Mouse (Mus musculus): ENCODE measurements around the gene Cdkn1b. TPM values are rescaled to one million over a fixed set of nuclear protein-coding genes. Genes with fewer than 3 reads are reported as not detected.

Gene Cdkn1b
- 10 to 100 TPM; 55.5 to 62.2 TPM for total RNA-seq (2021)

- intact Hi-C loops (cut with DNase I) = no loop called here
- peak; percentile 92 for DNase-seq
Measured at GRCm38 (mm10) chr6:134920190-134921013, at the start of gene Cdkn1b. Gene Cdkn1b, plus strand, starts transcription at chr6:134920401.

DNA sequence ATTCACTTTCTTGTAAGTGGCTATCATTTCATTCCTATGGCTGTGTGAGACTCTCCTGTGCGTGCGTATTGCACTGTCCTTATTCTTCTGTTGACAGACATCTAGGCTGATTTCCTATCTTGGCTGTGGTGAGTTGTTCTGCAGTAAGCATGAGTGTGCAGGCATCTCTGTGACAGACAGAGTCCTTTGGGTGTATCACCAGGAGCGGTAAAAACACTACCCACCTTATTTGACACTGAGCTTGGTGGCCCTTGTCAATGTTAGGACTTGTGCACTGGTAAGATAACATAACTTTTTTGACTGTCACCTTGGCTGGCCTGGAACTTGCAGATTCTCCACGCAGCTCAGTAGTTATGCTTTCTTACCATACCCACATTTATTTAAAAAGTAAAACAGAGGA, 49.3 kb upstream of the Cdkn1b start:
- intact Hi-C loops (cut with DNase I) = no loop called here
- no peak for DNase-seq

DNA sequence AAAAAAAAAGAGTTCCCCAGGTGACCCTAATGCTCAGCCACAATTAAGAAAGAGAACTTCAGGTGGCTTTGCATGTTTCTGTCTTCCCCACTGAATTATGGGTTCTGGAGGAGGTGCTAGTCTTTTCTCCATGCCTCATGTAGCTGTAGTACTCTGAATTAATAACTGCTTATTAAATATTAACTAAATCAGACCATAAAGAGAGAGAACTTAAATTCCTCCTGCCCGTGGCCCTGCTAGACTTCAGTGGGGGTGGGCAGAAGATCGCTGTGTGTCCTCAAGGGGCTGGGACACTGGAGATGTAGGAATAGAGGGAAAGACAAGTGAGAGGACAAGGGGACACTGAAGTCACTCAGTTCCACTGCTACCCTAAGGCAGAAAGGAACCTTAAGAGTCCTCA, 48.0 kb upstream of the Cdkn1b start:
- intact Hi-C loops (cut with DNase I) = no loop called here
- DNase-seq = no peak

DNA sequence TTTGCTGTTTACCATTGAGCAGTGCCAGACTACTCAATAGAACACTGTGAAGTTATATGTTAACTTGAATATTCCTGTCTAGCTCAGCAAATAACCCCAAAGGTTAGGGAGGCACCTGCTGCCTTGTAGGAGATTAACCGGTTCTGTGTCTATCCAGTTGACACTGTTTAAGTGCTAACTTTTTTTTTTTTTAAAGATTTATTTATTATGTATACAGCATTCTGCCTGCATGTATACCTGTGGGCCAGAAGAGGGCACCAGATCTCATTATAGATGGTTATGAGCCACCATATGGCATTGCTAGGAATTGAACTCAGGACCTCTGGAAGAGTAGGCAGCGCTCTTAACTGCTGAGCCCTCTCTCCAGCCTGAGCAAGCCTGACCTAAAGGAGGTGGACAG, 47.2 kb upstream of the Cdkn1b start:
- DNase-seq = no peak
- intact Hi-C loops (cut with DNase I) = no loop called here

DNA sequence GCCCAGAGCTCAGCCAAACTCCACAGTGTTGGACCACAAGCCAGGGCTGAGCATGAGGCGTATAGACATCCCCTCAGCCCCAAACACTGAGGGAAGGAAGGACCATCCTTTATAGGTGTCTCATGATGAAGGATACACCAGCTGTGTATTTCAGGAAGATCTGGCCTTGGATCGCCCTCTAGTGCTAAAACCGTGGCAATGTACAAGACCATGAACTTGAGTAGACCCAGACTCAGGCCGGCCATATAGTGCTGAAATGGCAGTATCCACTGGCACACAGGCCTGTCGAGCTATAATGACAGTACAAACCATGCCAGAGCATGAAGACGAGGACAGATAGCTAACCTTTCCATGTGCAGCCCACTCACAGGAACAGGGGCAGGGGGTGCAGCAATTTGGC, 43.4 kb upstream of the Cdkn1b start:
- intact Hi-C loops (cut with DNase I) = no loop called here

GRCm38 (mm10) chr6:134877276-134877675, 42.9 kb upstream of the Cdkn1b start:
- DNase-seq = no peak
- intact Hi-C loops (cut with DNase I) = no loop called here

More for the DNA sequence above, 43.4 kb upstream of the Cdkn1b start:
- DNase-seq = no peak

DNA sequence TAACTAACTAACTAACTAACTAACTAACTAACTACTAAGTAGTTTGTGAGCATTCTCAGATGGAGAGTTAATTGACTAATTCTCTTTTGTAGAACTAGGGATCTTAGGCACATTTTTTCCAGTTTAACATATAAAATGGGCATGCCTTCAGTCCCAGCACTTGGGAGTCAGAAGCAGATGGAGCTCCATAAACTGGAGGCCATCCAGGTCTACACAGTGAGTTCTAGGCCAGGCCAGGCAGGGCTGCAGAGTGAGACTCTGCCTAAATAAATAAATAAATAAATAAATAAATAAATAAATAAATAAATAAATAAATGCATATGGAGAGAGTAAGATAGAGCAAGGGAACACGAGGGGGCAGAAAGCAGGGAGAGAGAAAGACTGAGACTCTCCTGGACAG, 42.3 kb upstream of the Cdkn1b start:
- no peak for DNase-seq
- intact Hi-C loops (cut with DNase I) = no loop called here

GRCm38 (mm10) chr6:134879556-134879955, 40.6 kb upstream of the Cdkn1b start:
- DNase-seq = no peak
- intact Hi-C loops (cut with DNase I) = no loop called here

- no peak for DNase-seq
Measured at GRCm38 (mm10) chr6:134880046-134880445, 40.2 kb upstream of the Cdkn1b start.

GRCm38 (mm10) chr6:134883661-134884060, 36.5 kb upstream of the Cdkn1b start:
- no peak for DNase-seq
- intact Hi-C loops (cut with DNase I) = no loop called here

More at GRCm38 (mm10) chr6:134880046-134880445, 40.2 kb upstream of the Cdkn1b start:
- intact Hi-C loops (cut with DNase I) = no loop called here

DNA sequence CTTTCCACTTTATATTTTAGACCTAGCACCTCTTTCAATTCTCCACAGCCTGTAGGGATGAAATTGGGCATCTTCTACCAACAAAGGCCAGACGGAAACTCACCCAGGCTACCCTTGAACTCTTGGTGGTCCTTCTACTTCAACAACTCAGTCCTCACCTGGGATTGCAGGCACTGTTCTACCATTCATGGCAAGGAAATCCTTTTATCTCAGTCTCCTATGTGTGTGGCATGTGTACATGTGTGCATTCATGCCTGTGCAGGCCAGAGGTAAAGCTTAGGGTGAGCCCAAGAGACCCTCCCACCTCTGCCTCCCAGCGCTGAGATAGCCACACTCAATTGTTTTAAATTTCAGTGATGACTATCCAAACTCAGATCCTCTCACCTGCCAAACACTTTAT, 34.7 kb upstream of the Cdkn1b start:
- no peak for DNase-seq
- intact Hi-C loops (cut with DNase I) = no loop called here

GRCm38 (mm10) chr6:134886475-134886874, 33.7 kb upstream of the Cdkn1b start:
- intact Hi-C loops (cut with DNase I) = no loop called here
- DNase-seq = no peak

DNA sequence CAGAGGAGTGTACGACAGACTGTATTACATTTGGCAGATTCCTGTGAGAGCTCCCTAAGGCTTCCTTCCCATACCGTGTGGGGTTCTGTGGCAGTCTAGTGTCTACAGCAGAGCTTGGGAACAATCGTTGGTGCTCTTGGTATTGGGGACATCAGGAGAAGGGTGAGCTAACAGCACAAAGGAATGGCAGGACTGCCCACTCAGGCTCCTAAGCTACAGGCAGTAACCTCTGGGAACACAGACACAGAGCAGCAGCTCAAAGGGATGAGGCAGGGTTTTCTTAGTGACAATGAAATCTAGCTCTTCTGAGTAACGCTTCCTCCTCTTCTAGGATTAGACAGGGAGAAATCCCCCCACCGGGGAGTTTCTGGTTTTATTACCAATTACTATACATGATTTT, 33.2 kb upstream of the Cdkn1b start:
- no peak for DNase-seq
- intact Hi-C loops (cut with DNase I) = no loop called here

DNA sequence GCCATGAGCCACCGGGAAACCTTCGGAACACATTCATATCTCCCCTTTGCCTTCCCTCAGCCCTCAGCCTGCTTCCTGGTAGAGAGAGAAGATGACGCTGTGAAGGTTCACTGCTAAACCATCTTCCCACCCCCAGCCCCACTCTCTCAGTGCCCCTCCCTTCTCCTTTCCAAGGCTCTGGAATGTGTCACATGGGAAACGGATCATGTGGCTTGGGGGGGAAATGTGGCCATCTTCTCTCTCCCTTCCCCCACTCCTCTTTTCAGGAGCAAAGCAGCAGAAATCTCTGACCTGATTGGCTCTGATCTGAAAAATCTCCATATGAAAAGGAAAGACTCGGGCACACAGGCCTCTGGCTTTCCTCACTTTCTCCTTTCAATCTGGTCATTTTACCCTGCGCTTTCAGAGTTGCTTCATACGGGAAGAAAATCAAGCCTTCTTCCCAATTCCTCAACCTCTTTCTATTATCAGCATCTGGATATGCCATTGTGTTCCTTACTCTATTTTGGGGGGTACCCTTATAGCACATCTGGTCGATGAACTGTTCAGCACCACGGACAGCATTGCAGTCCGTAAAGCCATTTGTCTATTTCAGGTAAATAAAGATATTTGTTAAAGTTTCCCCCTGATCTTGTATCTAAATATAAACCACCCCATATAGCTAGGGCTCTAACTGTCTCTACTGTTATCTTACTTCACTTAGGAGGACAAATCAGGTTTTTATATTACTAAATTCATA, 32.3 kb upstream of the Cdkn1b start:
- intact Hi-C loops (cut with DNase I) = no loop called here
- peak; percentile 89 for DNase-seq

DNA sequence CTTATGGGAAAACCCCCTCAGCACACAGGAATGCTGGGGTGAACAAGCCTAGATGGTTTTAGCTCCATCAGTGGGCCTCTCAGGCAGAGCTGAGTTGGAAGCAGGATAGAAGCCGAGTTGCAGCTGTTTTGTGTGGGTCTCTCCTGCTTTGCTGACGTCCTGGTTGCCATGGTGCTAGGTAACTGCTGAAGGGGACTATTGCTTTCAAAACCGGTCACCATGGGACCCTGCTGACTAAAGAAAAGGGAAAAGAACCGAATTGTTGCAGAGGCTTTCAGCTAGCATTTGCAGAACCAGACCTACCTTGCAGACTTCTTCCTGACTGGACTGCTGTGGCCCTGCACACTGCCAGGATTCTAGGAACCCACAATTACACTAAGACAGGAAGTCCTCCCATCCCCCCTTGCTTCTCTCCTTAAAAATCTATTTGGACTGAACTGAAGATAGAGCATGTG, 31.6 kb upstream of the Cdkn1b start:
- intact Hi-C loops (cut with DNase I) = no loop called here
- peak; percentile 19 for DNase-seq

DNA sequence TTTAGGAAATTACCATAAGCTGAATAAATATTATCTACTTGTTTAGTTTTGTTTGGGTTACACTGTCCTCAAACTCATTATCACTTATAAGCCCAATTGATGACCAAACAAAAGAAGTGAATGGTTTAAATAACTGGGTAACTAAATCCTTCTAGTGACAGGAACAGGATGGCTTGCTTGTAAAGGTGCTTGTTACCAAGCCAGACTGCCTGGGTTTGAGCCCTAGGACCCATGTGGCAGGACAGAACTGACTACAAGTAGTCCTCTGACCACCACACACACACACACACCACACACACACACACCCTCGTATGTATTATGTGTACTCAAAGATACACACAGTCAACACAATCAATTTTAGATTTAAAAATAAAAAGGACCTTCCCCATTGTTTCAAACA, 30.4 kb upstream of the Cdkn1b start:
- DNase-seq = no peak
- intact Hi-C loops (cut with DNase I) = no loop called here

DNA sequence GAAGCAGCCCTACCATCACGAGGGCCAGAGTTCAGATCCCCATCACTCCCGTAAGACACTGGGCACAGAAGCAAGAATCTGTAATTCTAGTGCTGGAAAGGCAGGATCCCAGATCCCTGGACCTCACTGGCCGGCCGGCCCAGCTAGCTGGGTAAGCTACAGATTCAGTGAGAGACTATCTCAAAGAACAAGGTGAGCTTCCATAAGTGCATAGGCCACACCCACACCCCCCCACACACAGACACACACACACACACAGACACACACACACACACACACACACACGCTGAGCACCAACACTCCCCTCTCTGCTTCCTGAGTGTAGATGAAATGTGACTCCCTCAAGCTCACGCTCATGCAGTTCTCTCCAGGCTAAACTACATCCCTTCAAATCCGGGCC, 29.8 kb upstream of the Cdkn1b start:
- DNase-seq = no peak
- intact Hi-C loops (cut with DNase I) = no loop called here

- DNase-seq = no peak
- intact Hi-C loops (cut with DNase I) = no loop called here
Measured at GRCm38 (mm10) chr6:134896570-134897436, 23.4 kb upstream of the Cdkn1b start.

DNA sequence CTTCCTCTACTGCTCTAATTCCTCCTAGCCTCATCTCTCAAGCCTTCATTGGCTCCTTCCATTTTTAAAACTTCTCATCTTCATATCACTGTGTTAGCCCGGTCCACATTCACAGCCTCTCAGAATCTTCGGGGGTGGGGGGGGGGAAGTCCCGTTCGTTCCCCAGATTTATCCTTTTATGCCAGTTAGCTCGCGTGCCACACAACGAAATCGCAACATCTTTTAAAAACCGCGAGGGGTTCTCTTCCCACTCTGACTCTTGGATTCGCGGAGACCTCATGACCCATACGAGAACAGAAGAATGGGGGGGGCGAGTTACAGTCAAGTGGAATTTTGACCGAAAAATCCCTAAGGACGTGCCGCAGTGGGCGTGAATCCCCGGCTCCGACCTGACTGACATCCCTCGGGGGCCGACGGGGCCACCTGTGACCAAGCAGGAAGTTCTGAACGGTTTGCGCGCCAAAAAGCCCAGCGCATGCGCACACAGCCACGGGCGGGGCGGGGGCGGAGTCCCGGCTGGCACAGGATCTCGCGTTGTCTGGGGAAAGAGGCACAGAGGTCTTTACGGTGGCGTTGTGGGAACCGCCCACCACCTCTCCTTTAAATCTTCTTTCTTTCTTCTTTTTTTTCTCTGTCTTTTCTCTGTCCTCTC, 22.6 kb upstream of the Cdkn1b start:
- intact Hi-C loops (cut with DNase I) = no loop called here
- DNase-seq = peak; percentile 97
